ENCODE assay signal across 8 mouse cellular contexts in the genomic region with DNA sequence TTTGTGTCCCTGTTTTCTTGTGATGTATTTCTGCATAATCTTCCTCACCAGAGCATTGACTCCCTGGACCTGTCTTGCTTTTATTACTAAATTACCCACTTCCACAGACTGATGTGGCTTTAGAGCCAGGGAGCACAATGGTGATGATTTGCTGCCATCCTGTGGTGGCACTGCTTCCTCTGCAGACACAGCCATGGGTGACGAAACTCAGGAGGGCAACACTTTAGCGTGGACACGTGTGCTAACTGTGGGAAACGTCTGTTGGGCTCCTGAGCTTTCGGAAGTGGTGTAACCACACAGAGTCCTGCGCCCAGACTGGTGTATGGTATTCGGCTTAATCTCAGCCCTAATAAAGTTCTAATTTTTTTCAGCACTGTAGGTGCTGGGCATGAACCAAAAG.
DNase-seq lines count a peak whose midpoint lies in the region; ATAC-seq lines count a peak whose summit lies in the region.

No protein-coding gene starts in this region.

- intact Hi-C loops in left cerebral cortex, postnatal 25 days (cut with DNase I): loop anchor here (5.0 kb wide), 1 partner anchor 177 kb away; no protein-coding TSS in a partner anchor

- no peak overlapping the region for H3K27ac ChIP-seq in forebrain, embryonic 15.5 days (replicated peaks)
- no peak overlapping the region for H3K27ac ChIP-seq in forebrain, embryonic 12.5 days
- H3K27ac ChIP-seq in neural tube, embryonic 14.5 days (ENCODE audit: low read depth, low read length): no peak overlapping the region

- H3K4me1 ChIP-seq in forebrain, embryonic 15.5 days: peaks cover 21% of the 10 kb centered on the region
- peaks cover 26% of the 10 kb centered on the region for H3K4me1 ChIP-seq in forebrain, embryonic 12.5 days
- H3K4me1 ChIP-seq in neural tube, embryonic 14.5 days (ENCODE audit: control insufficient read depth, insufficient read depth, low read length): no peaks in the 10 kb centered on the region

- H3K9ac ChIP-seq in forebrain, embryonic 15.5 days (replicated peaks): no peak overlapping the region
- H3K9ac ChIP-seq in forebrain, embryonic 12.5 days: no peak overlapping the region
- no peak overlapping the region for H3K9ac ChIP-seq in neural tube, embryonic 14.5 days (replicated peaks; ENCODE audit: low read depth, low read length)

- H3K4me3 ChIP-seq in forebrain, embryonic 15.5 days: no peak overlapping the region
- H3K4me3 ChIP-seq in forebrain, embryonic 12.5 days (replicated peaks): no peak overlapping the region
- H3K4me3 ChIP-seq in neural tube, embryonic 14.5 days (ENCODE audit: low read depth, low read length): no peak overlapping the region

- H3K9me3 ChIP-seq in forebrain, embryonic 15.5 days: no peaks in the 10 kb centered on the region
- no peaks in the 10 kb centered on the region for H3K9me3 ChIP-seq in forebrain, embryonic 12.5 days
- H3K9me3 ChIP-seq in neural tube, embryonic 14.5 days (ENCODE audit: control insufficient read depth, low read length): no peaks in the 10 kb centered on the region

- 50% methylated on average over 7 of the region's 7 CpGs for WGBS in forebrain, embryonic 15.5 days
- WGBS in forebrain, embryonic 12.5 days: 59% methylated on average over 7 of the region's 7 CpGs
- 55% methylated on average over 7 of the region's 7 CpGs for WGBS in neural tube, embryonic 14.5 days

- no peaks in the 10 kb centered on the region for H3K27me3 ChIP-seq in forebrain, embryonic 15.5 days
- peaks cover 11% of the 10 kb centered on the region for H3K27me3 ChIP-seq in forebrain, embryonic 12.5 days
- H3K27me3 ChIP-seq in neural tube, embryonic 14.5 days (ENCODE audit: control insufficient read depth, insufficient read depth, low read length): 0 out of 2 replicates have a peak, but pooled peaks cover 3% of the 10 kb centered on the region

- ATAC-seq in forebrain, embryonic 15.5 days (replicated peaks): peak; percentile 14; the same call in 1 of the 2 replicates
- ATAC-seq in forebrain, embryonic 12.5 days (ENCODE audit: low FRiP score): no peak
- 0 out of 2 replicates have a peak, but pooled peaks have one; percentile 33 for ATAC-seq in frontal cortex, adult (ENCODE audit: low TSS enrichment)
- peak; percentile 19; the same call in 1 of the 2 replicates for ATAC-seq in neural tube, embryonic 14.5 days (ENCODE audit: low read depth)

- peak; percentile 30 for DNase-seq in right cerebral cortex, adult 18-20 months
- DNase-seq in right cerebral cortex, postnatal 25 days: no peak
- DNase-seq in left cerebral cortex, postnatal 25 days (ENCODE audit: low spot score in 2 of 2): peak; percentile 35 to 48
- DNase-seq in thymus, postnatal 36 days: peak; percentile 58 to 65

- no peaks in the 10 kb centered on the region for H3K36me3 ChIP-seq in forebrain, embryonic 15.5 days
- H3K36me3 ChIP-seq in forebrain, embryonic 12.5 days (replicated peaks): no peaks in the 10 kb centered on the region
- H3K36me3 ChIP-seq in neural tube, embryonic 14.5 days (ENCODE audit: control insufficient read depth, insufficient read depth, low read length): no peaks in the 10 kb centered on the region

- H3K4me2 ChIP-seq in forebrain, embryonic 15.5 days (replicated peaks): no peak overlapping the region
- no peak overlapping the region for H3K4me2 ChIP-seq in forebrain, embryonic 12.5 days
- H3K4me2 ChIP-seq in neural tube, embryonic 14.5 days (ENCODE audit: low read depth, low read length): no peak overlapping the region
